Mouse (Mus musculus): ENCODE data around the gene Helz. TPM values are rescaled to one million over a fixed set of nuclear protein-coding genes. Genes with fewer than 3 reads are reported as not detected.

Gene Helz
- polyA plus RNA-seq, 1 experiment from 2014 or later, result 5.3 TPM

GRCm38 (mm10) chr11:107707897-107708610 is 160.3 kb downstream of the Helz start:
- Histone ChIP-seq H3K36me3 (ENCODE audit: control insufficient read depth, insufficient read depth, low read length) (no peaks in the 10 kb centered on the region), H3K4me1 (replicated peaks; ENCODE audit: control insufficient read depth, insufficient read depth) (no peaks in the 10 kb centered on the region), H3K9ac (ENCODE audit: low read length) (no peak overlapping the region), H3K27me3 (ENCODE audit: control insufficient read depth, insufficient read depth, low read length) (no peaks in the 10 kb centered on the region), H3K4me2 (replicated peaks; ENCODE audit: low read depth) (no peak overlapping the region), H3K4me3 (ENCODE audit: low read depth, low read length) (no peak overlapping the region), H3K9me3 (ENCODE audit: control insufficient read depth, low read length) (no peaks in the 10 kb centered on the region), H3K27ac (replicated peaks) (no peak overlapping the region)
- ATAC-seq (ENCODE audit: low FRiP score, low TSS enrichment), result no peak
- no peak for DNase-seq (ENCODE audit: low spot score)
- 79% methylated on average over 20 of the region's 20 CpGs for WGBS
- no peak for TF ChIP-seq EP300 (optimal IDR thresholded peaks at IDR 0.05)
- TF ChIP-seq CTCF (IDR thresholded peaks at IDR 0.05; ENCODE audit: low read depth), result no peak

GRCm38 (mm10) chr11:107710379-107710778 is 162.6 kb downstream of the Helz start:
- Histone ChIP-seq H3K9ac (ENCODE audit: low read length) (no peak overlapping the region), H3K4me2 (replicated peaks; ENCODE audit: low read depth) (no peak overlapping the region), H3K9me3 (ENCODE audit: control insufficient read depth, low read length) (no peaks in the 10 kb centered on the region), H3K27ac (replicated peaks) (no peak overlapping the region), H3K4me1 (replicated peaks; ENCODE audit: control insufficient read depth, insufficient read depth) (no peaks in the 10 kb centered on the region), H3K4me3 (ENCODE audit: low read depth, low read length) (no peak overlapping the region), H3K36me3 (ENCODE audit: control insufficient read depth, insufficient read depth, low read length) (no peaks in the 10 kb centered on the region), H3K27me3 (ENCODE audit: control insufficient read depth, insufficient read depth, low read length) (no peaks in the 10 kb centered on the region)
- ATAC-seq (ENCODE audit: low FRiP score, low TSS enrichment) (no peak), DNase-seq (ENCODE audit: low spot score) (no peak)
- TF ChIP-seq EP300 (optimal IDR thresholded peaks at IDR 0.05) (no peak), CTCF (IDR thresholded peaks at IDR 0.05; ENCODE audit: low read depth) (no peak)
- WGBS, result 47% methylated on average over 3 of the region's 3 CpGs

GRCm38 (mm10) chr11:107714368-107714767 is 166.6 kb downstream of the Helz start:
- Histone ChIP-seq H3K27ac (replicated peaks) (no peak overlapping the region), H3K27me3 (ENCODE audit: control insufficient read depth, insufficient read depth, low read length) (no peaks in the 10 kb centered on the region), H3K9me3 (ENCODE audit: control insufficient read depth, low read length) (no peaks in the 10 kb centered on the region), H3K4me3 (ENCODE audit: low read depth, low read length) (no peak overlapping the region), H3K4me1 (replicated peaks; ENCODE audit: control insufficient read depth, insufficient read depth) (no peaks in the 10 kb centered on the region), H3K9ac (ENCODE audit: low read length) (no peak overlapping the region), H3K4me2 (replicated peaks; ENCODE audit: low read depth) (no peak overlapping the region), H3K36me3 (ENCODE audit: control insufficient read depth, insufficient read depth, low read length) (no peaks in the 10 kb centered on the region)
- no peak for ATAC-seq (ENCODE audit: low FRiP score, low TSS enrichment)
- DNase-seq (ENCODE audit: low spot score), result no peak
- WGBS, result 74% methylated on average over 7 of the region's 7 CpGs
- TF ChIP-seq CTCF (IDR thresholded peaks at IDR 0.05; ENCODE audit: low read depth), result no peak
- no peak for TF ChIP-seq EP300 (optimal IDR thresholded peaks at IDR 0.05)

GRCm38 (mm10) chr11:107716332-107716938 is 168.7 kb downstream of the Helz start, which contains the start of gene Cacng1:
Gene Cacng1, minus strand, starts transcription at chr11:107716522.
- no peak within 1 kb of the TSS for H3K27ac ChIP-seq (replicated peaks)
- DNase-seq (ENCODE audit: low spot score) (no peak), ATAC-seq (ENCODE audit: low FRiP score, low TSS enrichment) (no peak)
- H3K9ac ChIP-seq (ENCODE audit: low read length), result no peak within 1 kb of the TSS
- no peaks in the 10 kb centered on the region for H3K4me1 ChIP-seq (replicated peaks; ENCODE audit: control insufficient read depth, insufficient read depth)
- H3K36me3 ChIP-seq (ENCODE audit: control insufficient read depth, insufficient read depth, low read length), result no peaks in the 10 kb centered on the region
- H3K27me3 ChIP-seq (ENCODE audit: control insufficient read depth, insufficient read depth, low read length), result no peaks in the 10 kb centered on the region
- WGBS, result 72% methylated on average over 16 of the region's 16 CpGs
- H3K4me3 ChIP-seq (ENCODE audit: low read depth, low read length), result no peak within 1 kb of the TSS
- no peaks in the 10 kb centered on the region for H3K9me3 ChIP-seq (ENCODE audit: control insufficient read depth, low read length)
- no peak within 1 kb of the TSS for H3K4me2 ChIP-seq (replicated peaks; ENCODE audit: low read depth)
- no peak for TF ChIP-seq EP300 (optimal IDR thresholded peaks at IDR 0.05)

- no peak overlapping the region for H3K27ac ChIP-seq (replicated peaks)
- H3K4me1 ChIP-seq (replicated peaks; ENCODE audit: control insufficient read depth, insufficient read depth), result no peaks in the 10 kb centered on the region
- DNase-seq (ENCODE audit: low spot score), result no peak
- 75% methylated on average over 9 of the region's 9 CpGs for WGBS
- no peak overlapping the region for H3K9ac ChIP-seq (ENCODE audit: low read length)
- no peaks in the 10 kb centered on the region for H3K36me3 ChIP-seq (ENCODE audit: control insufficient read depth, insufficient read depth, low read length)
- TF ChIP-seq CTCF (IDR thresholded peaks at IDR 0.05; ENCODE audit: low read depth), result no peak
- no peak for TF ChIP-seq EP300 (optimal IDR thresholded peaks at IDR 0.05)
- H3K4me2 ChIP-seq (replicated peaks; ENCODE audit: low read depth), result no peak overlapping the region
- ATAC-seq (ENCODE audit: low FRiP score, low TSS enrichment), result no peak
- H3K9me3 ChIP-seq (ENCODE audit: control insufficient read depth, low read length), result no peaks in the 10 kb centered on the region
- no peaks in the 10 kb centered on the region for H3K27me3 ChIP-seq (ENCODE audit: control insufficient read depth, insufficient read depth, low read length)
- H3K4me3 ChIP-seq (ENCODE audit: low read depth, low read length), result no peak overlapping the region
These were observed 172.7 kb downstream of the Helz start for GRCm38 (mm10) chr11:107720264-107721021.
